Mouse (Mus musculus) lung, adult 2 months (tissue): ENCODE data around the gene Vgll4. TPM values are rescaled to one million over a fixed set of nuclear protein-coding genes. Genes with fewer than 3 reads are reported as not detected.

ENCODE experiments used
- DNase-seq: peaks from one replicate; pipeline ENCODE4 v3.0.0; 2022
- H3K4me1 ChIP-seq: fragments of 200-500 bp; 2 replicates; pipeline ENCODE4 v1.6.1; 2011; ENCODE audit warnings: low read length; ENCODE audit not compliant: control insufficient read depth, insufficient read depth
- H3K4me3 ChIP-seq: fragments of 200-500 bp; replicated peaks from 2 replicates; pipeline ENCODE3; 2011; ENCODE audit warnings: low read depth, mild to moderate bottlenecking, control low read depth, low read length; ENCODE audit errors: extremely low read depth
- CTCF ChIP-seq: fragments of 200-500 bp; IDR thresholded peaks from 2 replicates; pipeline ENCODE4 v1.5.1; 2011; ENCODE audit warnings: mild to moderate bottlenecking, low read length, control low read depth; ENCODE audit not compliant: insufficient read depth
- POLR2A ChIP-seq: fragments of 200-500 bp; IDR thresholded peaks from 2 replicates; pipeline ENCODE4 v1.6.1; 2011; ENCODE audit warnings: low read depth, mild to moderate bottlenecking, control low read depth, low read length, borderline replicate concordance; ENCODE audit errors: extremely low read depth
- WGBS: fragments of 180-500 bp; shearing (Covaris S2); methylation state at CpG from one replicate; pipeline ENCODE4 v1.1.7; 2018; 5-methylcytosine and 5-hydroxymethylcytosine counted together
- polyA plus RNA-seq: library from polyadenylated mRNA; depleted of rRNA; stranded (reverse); fragments of >200 nt; gene quantifications from 2 replicates; pipeline ENCODE4 v1.2.3, GENCODE M21; 2012

Vgll4 gene
- polyA plus RNA-seq, 1 experiment = 80.8 TPM

DNA sequence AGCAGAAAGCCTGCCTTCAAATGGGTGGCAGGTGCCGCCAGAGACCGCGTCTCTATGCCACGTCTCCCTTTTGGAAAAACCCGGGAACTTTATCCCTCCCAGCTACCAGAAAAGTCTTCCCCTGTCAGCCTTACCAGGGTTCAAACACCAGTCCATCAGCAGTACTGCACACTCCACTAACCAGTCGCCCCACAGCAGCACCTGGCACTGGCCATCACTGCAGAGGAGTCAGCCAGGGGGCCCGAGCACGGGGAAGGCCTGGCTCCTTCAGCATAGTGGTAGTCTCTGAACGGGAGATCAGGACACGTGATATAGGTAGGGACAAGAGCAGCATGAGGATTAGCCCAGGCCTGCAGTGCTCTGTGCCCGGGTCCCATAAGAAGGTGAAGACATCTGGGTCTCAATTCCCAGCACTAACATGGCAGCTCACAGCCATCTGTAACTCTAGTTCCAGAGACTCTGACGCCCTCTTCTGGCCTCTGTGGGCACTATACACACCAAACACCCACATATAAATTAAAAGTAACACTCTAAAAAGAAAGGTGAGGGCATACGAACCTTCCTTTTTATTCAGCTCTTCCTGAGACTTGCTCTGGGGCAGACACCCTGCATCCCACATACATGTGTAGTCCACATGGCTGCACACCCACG is 98.7 kb downstream of the Vgll4 start:
- DNase-seq = no peak
- TF ChIP-seq CTCF (no peak), POLR2A (no peak)
- WGBS = 87% methylated on average over 14 of the region's 14 CpGs
- H3K4me1 ChIP-seq = peaks cover 51% of the 10 kb centered on the region
- H3K4me3 ChIP-seq = no peak overlapping the region

DNA sequence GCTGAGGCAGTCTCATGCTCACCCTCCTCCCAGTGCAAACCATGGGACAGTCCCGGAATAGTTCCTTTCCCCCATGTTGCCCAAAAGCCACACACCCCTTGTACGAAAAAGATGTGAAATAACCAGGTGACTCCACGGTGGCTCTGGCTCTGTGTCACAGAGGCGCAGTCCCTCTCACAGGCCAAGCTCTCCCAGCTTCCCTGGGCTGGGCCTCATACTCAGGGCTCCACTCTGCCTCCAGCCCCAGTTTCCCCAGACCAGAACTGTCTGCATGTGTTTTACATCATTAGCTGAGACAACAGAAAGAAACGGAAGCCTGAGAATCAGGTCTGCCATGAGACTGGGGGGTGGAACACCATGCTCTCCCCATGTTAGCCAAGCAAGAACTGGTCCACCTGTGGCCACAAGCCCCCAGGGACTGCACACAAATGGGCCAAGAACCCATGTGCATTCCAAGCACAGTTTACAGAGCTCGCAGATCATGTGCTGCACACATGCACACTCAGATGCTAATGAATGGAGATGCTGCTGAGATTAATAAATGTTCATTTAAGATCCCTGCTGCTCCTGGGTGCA is 100.2 kb downstream of the Vgll4 start:
- peaks cover 48% of the 10 kb centered on the region for H3K4me1 ChIP-seq
- DNase-seq = no peak
- H3K4me3 ChIP-seq = no peak overlapping the region
- WGBS = 62% methylated on average over 6 of the region's 6 CpGs
- TF ChIP-seq CTCF (no peak), POLR2A (no peak)

DNA sequence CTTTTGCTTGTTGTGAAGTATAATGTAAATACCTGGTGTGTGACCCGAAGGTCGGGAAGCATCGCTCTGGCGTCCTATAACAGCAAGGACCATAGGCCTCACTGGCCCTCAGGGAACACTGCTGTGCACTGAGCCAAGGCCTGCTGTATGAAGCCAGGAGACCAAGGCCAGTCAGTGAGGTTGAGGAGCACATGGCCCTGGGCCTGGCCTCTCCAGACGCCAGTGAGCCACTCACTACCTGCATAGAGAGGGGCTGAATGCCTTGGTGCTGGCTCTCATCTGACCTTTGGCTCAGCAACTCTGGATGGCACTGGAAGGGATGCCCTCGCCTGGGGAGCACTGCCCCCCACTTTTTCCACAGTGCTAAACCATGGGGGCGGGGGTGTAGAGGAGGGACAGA is 101.1 kb downstream of the Vgll4 start:
- 68% methylated on average over 7 of the region's 7 CpGs for WGBS
- TF ChIP-seq POLR2A (no peak), CTCF (no peak)
- no peak for DNase-seq
- no peak overlapping the region for H3K4me3 ChIP-seq
- H3K4me1 ChIP-seq = peaks cover 45% of the 10 kb centered on the region

DNA sequence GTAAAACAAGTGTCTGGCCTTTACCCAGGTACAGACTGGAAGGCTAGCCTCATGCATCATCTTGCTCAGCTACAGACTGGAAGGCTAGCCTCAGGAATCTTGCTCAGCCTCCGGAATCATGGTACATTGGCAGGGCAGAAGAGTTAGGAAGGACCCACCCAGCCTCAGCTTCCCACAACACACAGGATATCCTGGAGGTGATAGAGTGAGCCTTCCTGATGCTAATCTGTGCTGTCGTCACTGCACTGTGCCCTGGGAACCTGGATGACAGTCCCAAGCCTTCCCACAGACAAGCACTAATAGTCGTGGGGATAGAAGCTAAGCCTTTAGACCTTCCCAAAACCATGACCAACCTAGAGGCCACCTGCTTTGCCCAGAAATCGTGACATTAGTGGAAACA is 103.2 kb downstream of the Vgll4 start:
- no peak for TF ChIP-seq CTCF
- TF ChIP-seq POLR2A = no peak
- no peak overlapping the region for H3K4me3 ChIP-seq
- peaks cover 34% of the 10 kb centered on the region for H3K4me1 ChIP-seq
- DNase-seq = no peak
- WGBS = 45% methylated on average over 4 of the region's 4 CpGs

DNA sequence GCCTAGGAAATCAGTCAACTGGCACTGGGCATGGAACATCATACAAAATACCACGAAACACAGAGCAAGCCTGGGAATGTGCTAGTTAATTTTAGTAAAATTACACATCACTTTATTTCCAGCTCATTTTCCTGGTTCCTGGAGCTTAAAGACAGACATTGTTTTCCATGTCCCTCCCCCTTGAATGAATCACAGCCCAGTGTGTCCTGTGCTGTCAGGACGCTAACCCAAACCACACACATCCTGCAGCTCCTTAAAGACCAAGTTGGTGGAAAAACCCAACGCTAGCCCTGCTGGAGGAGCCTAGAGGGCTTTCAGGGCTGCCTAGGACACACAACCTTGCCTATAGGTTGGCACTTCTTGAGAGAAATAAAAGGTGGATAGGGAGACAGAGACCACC is 103.7 kb downstream of the Vgll4 start:
- WGBS = 33% methylated on average over 3 of the region's 3 CpGs
- no peak for TF ChIP-seq CTCF
- TF ChIP-seq POLR2A = no peak
- Histone ChIP-seq H3K4me1 (peaks cover 39% of the 10 kb centered on the region), H3K4me3 (no peak overlapping the region)
- DNase-seq = no peak

DNA sequence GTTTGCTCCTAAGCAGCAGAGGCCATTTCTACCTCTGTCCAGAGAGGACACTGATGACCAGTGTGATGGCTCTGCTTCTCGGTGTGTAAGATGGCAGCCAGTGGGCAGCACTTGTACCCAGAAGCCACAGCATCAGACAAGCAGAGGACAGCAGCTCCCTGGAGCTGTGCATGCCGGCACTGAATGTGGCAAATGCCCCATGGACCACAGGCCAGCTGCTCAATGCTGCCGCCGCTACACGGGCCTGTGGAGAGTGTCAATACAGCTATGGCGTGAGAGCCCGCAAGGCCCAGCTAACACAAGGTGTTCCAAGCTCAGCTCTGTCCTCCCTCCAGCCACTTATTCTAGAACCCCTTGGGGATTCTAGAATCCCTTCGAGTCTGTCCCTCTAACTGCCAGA is 105.4 kb downstream of the Vgll4 start:
- H3K4me1 ChIP-seq = peaks cover 37% of the 10 kb centered on the region
- 80% methylated on average over 8 of the region's 8 CpGs for WGBS
- DNase-seq = no peak
- TF ChIP-seq POLR2A (no peak), CTCF (no peak)
- H3K4me3 ChIP-seq = no peak overlapping the region

DNA sequence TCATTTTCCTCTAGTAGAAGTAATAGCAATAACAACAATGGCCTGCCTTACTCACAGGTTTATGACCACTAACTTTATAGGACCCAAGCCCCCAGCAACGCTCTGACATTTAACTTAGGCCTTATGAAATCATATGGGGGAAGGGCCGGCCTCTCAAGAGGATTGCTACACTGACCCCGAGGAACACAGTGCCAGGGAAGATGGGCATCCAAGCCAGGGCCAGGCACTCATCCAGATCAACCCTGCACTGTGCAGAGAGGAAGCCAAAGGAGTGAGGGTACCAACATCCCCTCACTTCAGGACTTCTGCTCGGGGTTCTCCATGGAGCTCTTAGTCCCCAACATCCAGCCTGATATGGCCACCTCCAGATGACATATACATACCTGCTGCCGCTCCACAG is 106.3 kb downstream of the Vgll4 start:
- TF ChIP-seq POLR2A = no peak
- TF ChIP-seq CTCF = no peak
- Histone ChIP-seq H3K4me3 (no peak overlapping the region), H3K4me1 (peaks cover 34% of the 10 kb centered on the region)
- WGBS = 69% methylated on average over 5 of the region's 5 CpGs
- DNase-seq = no peak

DNA sequence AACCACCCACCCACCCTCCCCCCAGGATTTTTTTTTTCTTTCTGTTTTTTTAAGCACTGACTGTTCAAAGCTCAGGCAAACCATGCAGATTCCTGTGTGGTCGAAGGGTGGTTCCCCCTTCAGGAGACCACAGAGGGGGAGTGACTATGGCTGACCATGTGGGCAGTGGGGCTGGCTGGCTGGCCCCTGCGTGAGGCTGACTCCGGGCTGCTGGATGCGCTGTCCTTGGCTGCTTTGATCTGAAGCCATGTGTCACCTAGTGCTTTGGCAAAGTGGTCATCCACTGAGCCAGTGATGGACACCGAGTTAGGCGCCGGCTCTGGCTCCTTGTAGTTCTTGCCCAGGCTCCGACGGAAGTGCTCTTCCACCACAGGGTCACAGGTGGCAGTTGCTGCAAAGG is 107.7 kb downstream of the Vgll4 start:
- TF ChIP-seq CTCF (no peak), POLR2A (no peak)
- DNase-seq = no peak
- peaks cover 33% of the 10 kb centered on the region for H3K4me1 ChIP-seq
- no peak overlapping the region for H3K4me3 ChIP-seq
- 76% methylated on average over 9 of the region's 9 CpGs for WGBS

DNA sequence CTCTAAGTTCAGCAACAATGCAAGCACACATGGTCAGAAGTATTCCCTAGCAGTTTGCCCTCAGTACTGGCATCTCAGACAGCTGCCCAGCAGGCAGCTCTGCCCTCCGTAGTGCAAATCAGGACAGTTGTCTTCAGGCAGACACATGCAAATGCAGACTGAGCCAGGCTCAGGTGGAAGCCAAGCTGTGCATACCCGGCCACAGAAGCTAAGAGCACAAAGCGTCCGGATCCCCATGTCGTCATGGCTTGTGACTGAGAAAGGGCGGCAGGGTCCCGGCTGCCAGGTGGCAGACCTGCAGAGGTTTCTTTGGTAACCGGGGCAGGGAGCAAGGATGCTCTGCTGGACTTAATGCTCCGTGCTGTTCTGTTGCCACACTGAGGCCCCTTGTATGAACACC is 108.2 kb downstream of the Vgll4 start:
- H3K4me3 ChIP-seq = no peak overlapping the region
- DNase-seq = no peak
- no peak for TF ChIP-seq CTCF
- no peak for TF ChIP-seq POLR2A
- 77% methylated on average over 9 of the region's 9 CpGs for WGBS
- peaks cover 31% of the 10 kb centered on the region for H3K4me1 ChIP-seq
